Mouse (Mus musculus) spleen, adult 2 months (tissue): ENCODE measurements around the gene Psmb10.

Experiments
- CTCF ChIP-seq: fragments of 200-500 bp; IDR thresholded peaks from 2 replicates; pipeline ENCODE4 v1.5.1; 2011; ENCODE audit warnings: mild to moderate bottlenecking, inconsistent platforms; ENCODE audit not compliant: insufficient read depth, insufficient read length, insufficient replicate concordance; ENCODE audit errors: extremely low read depth
- POLR2A ChIP-seq: fragments of 200-500 bp; IDR thresholded peaks from 2 replicates; pipeline ENCODE4 v1.6.1; 2011; ENCODE audit warnings: low read depth, low read length, inconsistent platforms

GRCm38 (mm10) chr8:105961536-105961935, 23.3 kb upstream of the Psmb10 start:
- no peak for TF ChIP-seq CTCF
- no peak for TF ChIP-seq POLR2A
